Mouse (Mus musculus) heart, embryonic 13.5 days (tissue): ENCODE measurements around the gene Tsc22d1. TPM values are rescaled to one million over a fixed set of nuclear protein-coding genes. Genes with fewer than 3 reads are reported as not detected.

Experiments
- ATAC-seq: fragments of 200-750 bp; cut with Nextera tagmentation; 2 replicates; pipeline ENCODE4 v1.8.0; 2017; ENCODE audit warnings: moderate TSS enrichment; ENCODE audit not compliant: insufficient number of reproducible peaks, low FRiP score, low TSS enrichment; ENCODE audit errors: extremely low read depth
- H3K27ac ChIP-seq: fragments of 300-500 bp; sonication (generic); replicated peaks from 2 replicates; pipeline ENCODE4 v1.5.1; 2015; ENCODE audit warnings: moderate library complexity, mild to moderate bottlenecking, inconsistent platforms
- H3K27me3 ChIP-seq: fragments of 300-500 bp; sonication (generic); replicated peaks from 2 replicates; pipeline ENCODE4 v1.6.1; 2015; ENCODE audit warnings: mild to moderate bottlenecking, inconsistent platforms
- H3K36me3 ChIP-seq: fragments of 300-500 bp; sonication (generic); 2 replicates; pipeline ENCODE4 v1.6.1; 2015; ENCODE audit warnings: mild to moderate bottlenecking, inconsistent platforms
- H3K4me1 ChIP-seq: fragments of 300-500 bp; sonication (generic); 2 replicates; pipeline ENCODE4 v1.6.1; 2015; ENCODE audit warnings: inconsistent platforms
- H3K4me2 ChIP-seq: fragments of 300-500 bp; sonication (generic); 2 replicates; pipeline ENCODE4 v1.6.1; 2015; ENCODE audit warnings: inconsistent platforms, mild to moderate bottlenecking, moderate library complexity
- H3K4me3 ChIP-seq: fragments of 300-500 bp; sonication (generic); 2 replicates; pipeline ENCODE4 v1.5.1; 2015; ENCODE audit warnings: moderate library complexity, mild to moderate bottlenecking, inconsistent platforms
- H3K9ac ChIP-seq: fragments of 300-500 bp; sonication (generic); 2 replicates; pipeline ENCODE4 v1.6.1; 2015; ENCODE audit warnings: inconsistent platforms, mild to moderate bottlenecking, moderate library complexity
- H3K9me3 ChIP-seq: fragments of 300-500 bp; sonication (generic); 2 replicates; pipeline ENCODE4 v1.6.1; 2016; ENCODE audit warnings: inconsistent platforms
- WGBS: fragments of 180-500 bp; shearing (Covaris S2); methylation state at CpG from one replicate; pipeline ENCODE4 v1.1.7; 2015; ENCODE audit warnings: mixed read lengths; 5-methylcytosine and 5-hydroxymethylcytosine counted together
- polyA plus RNA-seq: library from polyadenylated mRNA; unstranded; fragments of >200 nt; fragmentation: Nextera tagmentation; extraction: Ambion mirVana; gene quantifications from 2 replicates; pipeline ENCODE4 v1.2.1, GENCODE M21; 2015

Gene Tsc22d1
- polyA plus RNA-seq, 1 experiment from 2014 or later: 332 TPM

DNA sequence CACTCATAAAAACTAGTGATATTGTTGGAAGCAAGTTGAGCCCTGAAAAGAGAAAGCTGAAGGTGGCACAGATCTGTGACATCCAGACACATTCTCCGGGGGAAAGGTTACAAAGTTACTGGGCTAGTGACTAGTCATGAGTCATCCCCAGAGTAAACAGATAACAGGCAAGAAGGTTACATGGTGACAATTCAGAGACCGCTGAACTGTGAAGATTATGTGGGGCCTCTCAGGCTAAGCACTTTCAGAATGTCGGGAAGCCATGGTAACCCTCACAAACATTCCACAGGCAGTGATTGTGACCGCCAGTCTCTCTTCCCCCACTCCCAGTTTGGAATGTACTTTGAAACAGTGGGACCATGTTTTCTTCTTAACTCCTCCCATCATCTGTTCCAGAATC, 105.8 kb downstream of the Tsc22d1 start:
- Histone ChIP-seq H3K4me1 (peaks cover 46% of the 10 kb centered on the region), H3K4me2 (peak overlapping the region; percentile 14; the same call in 1 of the 2 replicates), H3K36me3 (no peaks in the 10 kb centered on the region), H3K9me3 (no peaks in the 10 kb centered on the region), H3K27ac (peak overlapping the region; percentile 24; the same call in 1 of the 2 replicates), H3K9ac (no peak overlapping the region), H3K4me3 (no peak overlapping the region), H3K27me3 (no peaks in the 10 kb centered on the region)
- ATAC-seq: peak; percentile 68; the same call in 1 of the 2 replicates
- WGBS: 6% methylated on average over 4 of the region's 4 CpGs

DNA sequence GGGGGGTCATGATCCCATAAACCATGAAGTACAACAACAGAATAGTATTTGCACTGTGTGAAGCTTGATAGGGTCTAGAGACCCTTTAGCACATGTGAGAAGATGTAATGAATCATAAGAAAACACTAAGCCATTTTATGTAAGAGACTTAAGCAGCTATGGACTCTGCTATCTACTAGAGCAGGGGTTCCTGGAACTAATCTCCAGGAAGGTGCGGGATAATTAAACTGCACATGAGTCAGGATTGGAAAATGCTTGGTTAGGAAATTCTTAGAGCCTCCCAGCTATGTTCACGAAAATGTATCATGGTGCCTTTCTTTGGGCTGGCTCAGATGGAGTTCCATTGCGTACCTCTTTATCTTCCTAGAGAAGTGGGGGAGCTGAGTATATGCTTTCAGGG, 106.5 kb downstream of the Tsc22d1 start:
- no peaks in the 10 kb centered on the region for H3K27me3 ChIP-seq
- H3K4me3 ChIP-seq: no peak overlapping the region
- WGBS: 75% methylated on average over 3 of the region's 3 CpGs
- H3K4me2 ChIP-seq: no peak overlapping the region
- 0 out of 2 replicates have a peak overlapping the region, but pooled peaks have one; percentile 24 for H3K27ac ChIP-seq
- H3K9ac ChIP-seq: no peak overlapping the region
- H3K4me1 ChIP-seq: peaks cover 45% of the 10 kb centered on the region
- no peak for ATAC-seq
- H3K36me3 ChIP-seq: no peaks in the 10 kb centered on the region
- H3K9me3 ChIP-seq: no peaks in the 10 kb centered on the region

DNA sequence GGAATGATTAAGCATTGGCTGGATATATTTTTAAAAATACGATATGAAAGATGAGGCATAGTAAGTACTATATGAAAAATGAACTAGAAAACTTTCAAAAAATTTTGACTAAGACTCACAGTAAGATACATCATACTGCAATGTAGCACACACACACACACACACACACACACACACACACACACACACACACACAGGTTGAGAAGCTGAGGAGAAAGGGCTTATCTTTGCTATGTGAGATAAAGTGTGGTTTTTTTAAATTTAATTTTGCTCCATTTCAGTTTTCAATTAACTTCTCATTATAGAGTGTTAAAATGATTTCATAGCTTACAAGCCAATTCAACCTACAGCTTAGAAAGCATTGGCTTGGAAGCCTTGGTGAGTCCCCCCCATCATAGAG, 108.6 kb downstream of the Tsc22d1 start:
- H3K4me3 ChIP-seq: no peak overlapping the region
- no peaks in the 10 kb centered on the region for H3K27me3 ChIP-seq
- WGBS: 67% methylated on average over 1 of the region's 1 CpGs
- no peaks in the 10 kb centered on the region for H3K9me3 ChIP-seq
- H3K36me3 ChIP-seq: no peaks in the 10 kb centered on the region
- H3K4me1 ChIP-seq: peaks cover 45% of the 10 kb centered on the region
- no peak for ATAC-seq
- no peak overlapping the region for H3K9ac ChIP-seq
- no peak overlapping the region for H3K4me2 ChIP-seq
- no peak overlapping the region for H3K27ac ChIP-seq

DNA sequence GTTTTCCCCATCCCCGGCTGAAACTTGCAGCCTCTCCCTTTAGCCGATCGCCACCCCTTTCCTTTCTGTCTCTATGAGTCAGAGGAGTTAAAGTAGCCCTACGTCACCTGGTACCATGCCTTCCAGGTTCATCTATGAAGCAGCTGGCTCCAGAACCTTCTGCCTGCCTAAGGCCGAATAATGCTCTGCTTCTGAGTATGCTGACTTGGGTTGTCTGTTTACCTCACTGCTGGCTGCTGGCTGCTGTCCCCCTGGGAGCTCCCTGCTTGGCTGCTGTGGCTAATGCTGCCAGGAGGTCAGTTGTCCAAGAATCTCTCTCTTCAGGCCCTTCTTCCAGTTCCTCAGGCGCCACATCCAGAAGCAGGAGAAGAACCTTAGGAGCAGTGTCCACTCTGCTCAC, 111.7 kb downstream of the Tsc22d1 start:
- H3K27me3 ChIP-seq: no peaks in the 10 kb centered on the region
- 53% methylated on average over 6 of the region's 6 CpGs for WGBS
- peaks cover 37% of the 10 kb centered on the region for H3K4me1 ChIP-seq
- peak overlapping the region; percentile 66 for H3K27ac ChIP-seq
- no peak overlapping the region for H3K4me2 ChIP-seq
- no peaks in the 10 kb centered on the region for H3K36me3 ChIP-seq
- H3K4me3 ChIP-seq: no peak overlapping the region
- no peaks in the 10 kb centered on the region for H3K9me3 ChIP-seq
- no peak for ATAC-seq
- H3K9ac ChIP-seq: peak overlapping the region; percentile 41

DNA sequence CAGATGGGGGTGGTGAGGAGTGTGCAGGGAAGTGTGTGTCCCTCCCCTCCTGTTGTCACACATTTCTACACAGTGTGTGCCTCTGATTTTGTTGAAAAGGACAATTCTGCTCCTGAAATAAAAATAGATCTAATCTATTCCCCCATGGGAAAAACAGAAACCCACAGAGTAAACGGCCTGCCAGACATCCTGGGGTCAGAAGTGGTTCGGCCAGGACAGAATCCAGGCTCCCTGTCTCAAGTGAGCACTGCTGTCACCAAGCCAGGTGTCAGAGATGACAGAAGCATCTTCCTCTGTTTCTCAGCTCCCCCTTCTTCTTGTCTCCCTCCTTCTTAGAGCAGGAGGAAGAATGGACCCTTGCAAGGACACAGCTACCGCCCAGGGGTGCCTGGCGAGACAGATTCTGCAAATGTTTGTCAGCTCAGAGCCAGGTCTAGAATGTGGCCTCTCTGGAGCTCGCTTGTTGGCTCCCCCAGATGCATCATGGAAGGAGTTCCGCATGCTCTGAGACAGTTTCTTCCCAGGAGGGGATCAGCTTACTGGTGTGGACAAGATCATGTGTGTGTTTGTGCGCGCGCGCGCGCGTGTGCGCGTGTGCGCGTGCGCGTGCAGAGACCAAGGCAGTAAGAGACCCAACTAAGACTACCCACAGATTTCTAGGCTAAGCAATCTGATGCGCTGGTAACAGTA, 112.4 kb downstream of the Tsc22d1 start:
- no peak overlapping the region for H3K4me2 ChIP-seq
- no peaks in the 10 kb centered on the region for H3K9me3 ChIP-seq
- ATAC-seq: no peak
- H3K4me1 ChIP-seq: peaks cover 38% of the 10 kb centered on the region
- H3K27ac ChIP-seq: peak overlapping the region; percentile 66
- H3K27me3 ChIP-seq: no peaks in the 10 kb centered on the region
- WGBS: 83% methylated on average over 20 of the region's 20 CpGs
- H3K36me3 ChIP-seq: no peaks in the 10 kb centered on the region
- no peak overlapping the region for H3K4me3 ChIP-seq
- peak overlapping the region; percentile 41; the same call in 1 of the 2 replicates for H3K9ac ChIP-seq

DNA sequence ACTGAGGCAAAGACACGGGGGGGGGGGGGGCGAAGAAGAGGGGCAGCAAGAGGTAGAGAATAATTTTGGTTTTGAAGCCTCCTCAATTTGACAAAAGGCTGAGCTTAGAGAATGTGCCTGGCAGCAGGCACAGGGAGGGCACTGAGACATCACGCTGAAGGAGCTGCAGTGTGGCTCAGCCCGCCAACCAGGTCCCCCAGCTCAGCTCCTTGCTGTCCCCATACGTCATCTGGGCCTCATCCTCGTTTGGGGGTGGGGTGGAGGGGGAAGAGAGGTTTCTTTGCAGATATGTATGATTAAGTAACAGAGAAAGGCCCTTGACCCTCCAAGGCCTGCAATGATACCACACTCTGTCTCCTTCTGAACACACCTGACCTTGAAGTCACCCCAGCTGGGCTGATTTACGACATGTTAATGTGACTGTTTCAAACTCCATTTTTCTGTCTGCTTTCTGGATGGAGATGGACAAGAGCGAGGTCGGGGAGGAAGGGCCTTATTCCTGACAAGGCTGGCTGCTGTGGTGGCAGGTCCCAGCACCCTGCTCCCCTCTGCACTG, 113.1 kb downstream of the Tsc22d1 start:
- Histone ChIP-seq H3K4me1 (peaks cover 44% of the 10 kb centered on the region), H3K36me3 (no peaks in the 10 kb centered on the region), H3K27ac (peak overlapping the region; percentile 66), H3K9me3 (no peaks in the 10 kb centered on the region), H3K9ac (peak overlapping the region; percentile 54), H3K4me2 (no peak overlapping the region), H3K4me3 (no peak overlapping the region), H3K27me3 (no peaks in the 10 kb centered on the region)
- 61% methylated on average over 8 of the region's 9 CpGs for WGBS
- no peak for ATAC-seq

DNA sequence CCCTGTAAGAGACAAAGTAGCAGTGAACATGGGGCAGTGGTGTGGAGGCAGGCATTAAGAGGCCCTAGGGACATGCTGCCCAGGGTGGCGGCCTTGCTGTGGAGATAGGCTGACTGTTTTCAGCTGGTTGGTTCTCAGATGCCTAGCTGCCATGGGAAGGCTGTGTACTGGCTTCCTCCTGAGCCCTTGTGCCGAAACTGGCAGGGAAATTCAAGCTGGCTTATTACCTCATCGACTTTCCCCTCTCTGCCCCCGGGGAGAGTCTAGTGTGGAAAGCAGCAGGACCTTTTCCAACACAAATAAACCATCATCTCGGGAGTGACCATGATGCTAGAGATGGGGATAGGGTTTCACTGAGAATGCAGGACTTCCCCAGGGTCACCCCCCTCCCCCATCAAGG, 113.9 kb downstream of the Tsc22d1 start:
- WGBS: 38% methylated on average over 5 of the region's 5 CpGs
- Histone ChIP-seq H3K36me3 (no peaks in the 10 kb centered on the region), H3K9me3 (no peaks in the 10 kb centered on the region), H3K4me1 (peaks cover 52% of the 10 kb centered on the region), H3K27ac (peak overlapping the region; percentile 66), H3K4me3 (no peak overlapping the region), H3K4me2 (no peak overlapping the region), H3K9ac (peak overlapping the region; percentile 54), H3K27me3 (no peaks in the 10 kb centered on the region)
- ATAC-seq: no peak

DNA sequence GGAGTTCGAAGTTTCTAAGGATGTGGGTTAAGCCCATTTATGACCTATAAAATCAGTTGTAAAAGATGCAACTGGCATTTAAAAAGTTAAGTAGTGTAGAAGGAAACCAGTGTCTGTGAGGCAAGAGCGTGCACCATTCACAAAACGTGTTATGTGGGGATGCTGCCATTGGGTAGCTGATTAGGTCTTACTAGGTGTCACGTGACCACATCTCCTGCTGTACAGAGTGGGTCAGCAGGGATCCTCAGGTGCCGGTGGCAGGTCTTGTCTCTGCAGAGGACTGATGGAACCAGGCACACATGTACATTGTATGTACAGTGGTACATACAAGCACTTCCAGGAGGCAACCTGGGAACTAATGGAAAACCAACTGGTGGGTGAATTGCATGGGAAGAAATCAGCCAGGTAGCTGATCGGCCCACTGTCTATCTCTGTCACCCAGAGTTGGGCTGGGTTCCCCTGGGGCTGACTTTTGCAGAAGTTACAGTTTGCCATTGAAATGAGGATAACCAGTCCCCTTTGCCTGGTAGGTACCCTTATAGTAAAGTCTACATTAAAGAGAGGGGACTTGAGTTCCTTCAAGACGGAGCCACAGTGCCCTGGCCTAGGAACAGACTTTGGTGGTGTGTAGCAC, 116.4 kb downstream of the Tsc22d1 start:
- H3K9ac ChIP-seq: no peak overlapping the region
- ATAC-seq: no peak
- no peak overlapping the region for H3K4me3 ChIP-seq
- no peaks in the 10 kb centered on the region for H3K9me3 ChIP-seq
- no peaks in the 10 kb centered on the region for H3K27me3 ChIP-seq
- H3K4me2 ChIP-seq: no peak overlapping the region
- no peak overlapping the region for H3K27ac ChIP-seq
- peaks cover 61% of the 10 kb centered on the region for H3K4me1 ChIP-seq
- 85% methylated on average over 7 of the region's 7 CpGs for WGBS
- no peaks in the 10 kb centered on the region for H3K36me3 ChIP-seq

DNA sequence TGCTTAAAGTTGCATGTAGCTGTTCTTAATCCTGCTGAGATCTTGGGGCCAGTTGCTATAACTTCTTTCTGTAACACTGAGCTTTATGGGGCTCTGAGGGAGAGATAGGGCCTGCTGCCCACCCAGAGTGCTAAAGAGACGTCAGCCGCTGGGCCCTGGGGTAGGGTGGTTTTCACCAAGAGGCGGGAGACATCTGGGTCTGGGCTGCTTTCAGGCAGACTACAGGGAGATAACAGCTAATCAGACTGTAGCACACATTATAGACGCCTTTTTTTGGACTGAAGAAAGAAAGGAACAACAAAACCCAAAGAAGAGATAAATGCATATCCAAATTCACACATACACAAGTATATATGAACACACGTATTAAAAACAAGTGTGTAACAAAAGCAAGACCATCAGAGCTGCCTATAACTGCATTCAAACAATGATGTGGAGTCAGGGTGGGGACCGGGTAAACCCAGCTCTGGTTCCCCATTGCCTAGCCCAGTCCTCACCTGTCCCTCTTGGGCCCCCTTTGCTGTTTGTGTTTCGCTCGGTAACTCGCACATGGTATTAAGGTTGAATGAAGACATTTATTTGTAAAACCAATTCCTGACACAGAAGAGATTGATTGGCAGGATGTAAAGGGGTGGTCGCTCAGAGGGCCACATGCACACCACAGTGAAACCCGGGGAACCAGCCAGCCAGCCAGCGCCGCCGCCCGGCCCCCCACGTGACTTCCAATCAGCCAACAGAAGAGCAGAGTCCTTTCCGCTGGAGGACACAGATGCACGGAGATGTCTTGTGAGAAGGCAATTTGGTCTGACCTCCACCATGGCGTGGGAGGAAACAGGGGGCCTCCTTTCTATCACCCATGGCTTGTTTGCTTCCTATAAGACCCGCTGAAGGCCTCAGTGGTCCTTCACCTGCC, 117.8 kb downstream of the Tsc22d1 start:
- Histone ChIP-seq H3K4me2 (peak overlapping the region; percentile 74), H3K9ac (peak overlapping the region; percentile 76), H3K4me1 (peaks cover 57% of the 10 kb centered on the region), H3K27ac (peak overlapping the region; percentile 77), H3K4me3 (peak overlapping the region; percentile 43), H3K27me3 (no peaks in the 10 kb centered on the region), H3K9me3 (no peaks in the 10 kb centered on the region), H3K36me3 (no peaks in the 10 kb centered on the region)
- WGBS: 21% methylated on average over 20 of the region's 20 CpGs
- peak; percentile 78 for ATAC-seq

DNA sequence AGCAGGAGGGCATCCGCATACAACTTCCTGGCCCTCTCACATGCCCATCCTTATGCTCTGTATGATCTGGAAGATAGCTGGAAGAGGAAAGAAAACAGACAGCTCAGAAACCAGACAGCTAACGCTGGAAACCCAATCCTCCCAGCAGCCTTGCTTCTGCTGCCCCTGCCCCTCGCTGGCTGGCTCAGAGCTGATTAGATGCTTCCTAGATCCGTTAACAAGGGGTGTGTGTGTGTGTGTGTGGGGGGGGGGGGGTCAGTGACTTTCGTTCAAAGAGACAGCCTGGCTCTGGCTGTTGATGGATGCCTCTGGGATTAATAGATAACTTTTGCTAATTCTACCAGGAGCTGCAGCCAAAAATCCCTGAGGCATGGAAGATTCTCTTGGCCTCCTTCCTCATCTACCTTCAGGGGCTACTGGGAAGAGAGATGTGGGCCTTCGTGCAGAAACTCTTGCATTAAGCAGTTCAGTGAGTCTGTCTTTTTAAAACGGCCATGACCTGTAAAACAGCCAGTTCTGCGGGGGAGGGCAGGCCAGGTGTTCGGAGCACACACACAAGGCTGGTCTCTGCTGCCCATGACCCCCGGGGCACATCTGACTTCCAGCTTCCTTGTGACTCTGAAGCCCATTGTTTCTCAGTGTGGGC, 118.5 kb downstream of the Tsc22d1 start:
- peak overlapping the region; percentile 43 for H3K4me3 ChIP-seq
- H3K36me3 ChIP-seq: no peaks in the 10 kb centered on the region
- no peaks in the 10 kb centered on the region for H3K9me3 ChIP-seq
- peak overlapping the region; percentile 74 for H3K4me2 ChIP-seq
- peak; percentile 22; the same call in 1 of the 2 replicates for ATAC-seq
- H3K9ac ChIP-seq: peak overlapping the region; percentile 76
- H3K27me3 ChIP-seq: no peaks in the 10 kb centered on the region
- H3K27ac ChIP-seq: peak overlapping the region; percentile 77
- peaks cover 52% of the 10 kb centered on the region for H3K4me1 ChIP-seq
- WGBS: 19% methylated on average over 10 of the region's 10 CpGs
